Mouse (Mus musculus) forebrain, embryonic 16.5 days (tissue): ENCODE measurements around the gene Crcp. TPM values are rescaled to one million over a fixed set of nuclear protein-coding genes. Genes with fewer than 3 reads are reported as not detected.

ENCODE experiments used
- ATAC-seq: fragments of 200-750 bp; cut with Nextera tagmentation; 2 replicates; pipeline ENCODE4 v1.8.0; 2017; ENCODE audit warnings: mild to moderate bottlenecking, moderate library complexity
- H3K27ac ChIP-seq: fragments of 300-500 bp; sonication (generic); 2 replicates; pipeline ENCODE4 v1.5.1; 2014; ENCODE audit warnings: low read length, control low read depth
- H3K27me3 ChIP-seq: fragments of 300-500 bp; sonication (generic); replicated peaks from 2 replicates; pipeline ENCODE4 v1.6.1; 2014; ENCODE audit warnings: low read length; ENCODE audit not compliant: control insufficient read depth, insufficient read depth
- H3K36me3 ChIP-seq: fragments of 300-500 bp; sonication (generic); 2 replicates; pipeline ENCODE4 v1.6.1; 2014; ENCODE audit not compliant: control insufficient read depth, insufficient read depth
- H3K4me1 ChIP-seq: fragments of 300-500 bp; sonication (generic); replicated peaks from 2 replicates; pipeline ENCODE4 v1.6.1; 2014; ENCODE audit warnings: low read length; ENCODE audit not compliant: control insufficient read depth, insufficient read depth
- H3K4me2 ChIP-seq: fragments of 300-500 bp; sonication (generic); 2 replicates; pipeline ENCODE4 v1.6.1; 2014; ENCODE audit warnings: mild to moderate bottlenecking, low read length, control low read depth
- H3K4me3 ChIP-seq: fragments of 300-500 bp; sonication (generic); replicated peaks from 2 replicates; pipeline ENCODE4 v1.5.1; 2014; ENCODE audit warnings: mild to moderate bottlenecking, low read length, control low read depth
- H3K9ac ChIP-seq: fragments of 300-500 bp; sonication (generic); replicated peaks from 2 replicates; pipeline ENCODE4 v1.6.1; 2014; ENCODE audit warnings: low read depth, low read length, control low read depth
- H3K9me3 ChIP-seq: fragments of 300-500 bp; sonication (generic); 2 replicates; pipeline ENCODE4 v1.6.1; 2016; ENCODE audit warnings: low read length; ENCODE audit not compliant: control insufficient read depth
- WGBS: fragments of 180-500 bp; shearing (Covaris S2); extraction: QIAGEN DNeasy Blood & Tissue Kit; methylation state at CpG from one replicate; pipeline ENCODE4 v1.1.7; 2014; 5-methylcytosine and 5-hydroxymethylcytosine counted together
- polyA plus RNA-seq: library from polyadenylated mRNA; unstranded; fragments of >200 nt; fragmentation: Nextera tagmentation; extraction: Ambion mirVana; gene quantifications from 2 replicates; pipeline ENCODE4 v1.2.1, GENCODE M21; 2015

The Crcp gene
- polyA plus RNA-seq, 1 experiment from 2014 or later, result 81.4 TPM

- Histone ChIP-seq H3K4me2 (no peak overlapping the region), H3K9me3 (no peaks in the 10 kb centered on the region), H3K9ac (no peak overlapping the region), H3K27me3 (no peaks in the 10 kb centered on the region), H3K4me3 (no peak overlapping the region), H3K4me1 (peaks cover 7% of the 10 kb centered on the region), H3K27ac (no peak overlapping the region), H3K36me3 (peaks cover 11% of the 10 kb centered on the region)
- 87% methylated on average over 15 of the region's 15 CpGs for WGBS
- ATAC-seq, result no peak
Observed at GRCm38 (mm10) chr5:130048786-130049520, 19.9 kb downstream of the Crcp start.

- no peaks in the 10 kb centered on the region for H3K27me3 ChIP-seq
- H3K9ac ChIP-seq, result no peak overlapping the region
- peaks cover 7% of the 10 kb centered on the region for H3K4me1 ChIP-seq
- no peak overlapping the region for H3K27ac ChIP-seq
- no peak overlapping the region for H3K4me3 ChIP-seq
- ATAC-seq, result peak; percentile 47; the same call in 1 of the 2 replicates
- peaks cover 11% of the 10 kb centered on the region for H3K36me3 ChIP-seq
- H3K4me2 ChIP-seq, result no peak overlapping the region
- 54% methylated on average over 6 of the region's 6 CpGs for WGBS
- no peaks in the 10 kb centered on the region for H3K9me3 ChIP-seq
Observed at GRCm38 (mm10) chr5:130050416-130050815, 21.3 kb downstream of the Crcp start.

GRCm38 (mm10) chr5:130051073-130051860, 22.2 kb downstream of the Crcp start:
- H3K4me3 ChIP-seq, result no peak overlapping the region
- H3K9me3 ChIP-seq, result no peaks in the 10 kb centered on the region
- H3K27me3 ChIP-seq, result no peaks in the 10 kb centered on the region
- peaks cover 10% of the 10 kb centered on the region for H3K36me3 ChIP-seq
- 80% methylated on average over 15 of the region's 15 CpGs for WGBS
- H3K9ac ChIP-seq, result no peak overlapping the region
- no peak for ATAC-seq
- no peak overlapping the region for H3K27ac ChIP-seq
- no peak overlapping the region for H3K4me2 ChIP-seq
- peaks cover 7% of the 10 kb centered on the region for H3K4me1 ChIP-seq

- 64% methylated on average over 5 of the region's 5 CpGs for WGBS
- no peak overlapping the region for H3K9ac ChIP-seq
- H3K9me3 ChIP-seq, result no peaks in the 10 kb centered on the region
- H3K27ac ChIP-seq, result no peak overlapping the region
- H3K36me3 ChIP-seq, result peaks cover 2% of the 10 kb centered on the region; the same call in 1 of the 2 replicates
- no peaks in the 10 kb centered on the region for H3K27me3 ChIP-seq
- no peak for ATAC-seq
- H3K4me1 ChIP-seq, result peaks cover 7% of the 10 kb centered on the region
- H3K4me2 ChIP-seq, result no peak overlapping the region
- H3K4me3 ChIP-seq, result no peak overlapping the region
Observed at GRCm38 (mm10) chr5:130052510-130052909, 23.4 kb downstream of the Crcp start.

- no peak for ATAC-seq
- Histone ChIP-seq H3K27me3 (no peaks in the 10 kb centered on the region), H3K4me1 (peaks cover 7% of the 10 kb centered on the region), H3K4me3 (no peak overlapping the region), H3K36me3 (peaks cover 2% of the 10 kb centered on the region; the same call in 1 of the 2 replicates), H3K9me3 (no peaks in the 10 kb centered on the region), H3K27ac (no peak overlapping the region), H3K9ac (no peak overlapping the region), H3K4me2 (no peak overlapping the region)
- WGBS, result 94% methylated on average over 6 of the region's 6 CpGs
Observed at GRCm38 (mm10) chr5:130052955-130053354, 23.9 kb downstream of the Crcp start.

GRCm38 (mm10) chr5:130055688-130056087, 26.6 kb downstream of the Crcp start:
- no peak overlapping the region for H3K4me2 ChIP-seq
- no peak for ATAC-seq
- 98% methylated on average over 4 of the region's 4 CpGs for WGBS
- no peak overlapping the region for H3K4me3 ChIP-seq
- H3K27me3 ChIP-seq, result no peaks in the 10 kb centered on the region
- H3K27ac ChIP-seq, result no peak overlapping the region
- 0 out of 2 replicates have a peak, but pooled peaks cover 3% of the 10 kb centered on the region for H3K36me3 ChIP-seq
- no peak overlapping the region for H3K9ac ChIP-seq
- peaks cover 2% of the 10 kb centered on the region for H3K4me1 ChIP-seq
- H3K9me3 ChIP-seq, result no peaks in the 10 kb centered on the region

- Histone ChIP-seq H3K36me3 (0 out of 2 replicates have a peak, but pooled peaks cover 3% of the 10 kb centered on the region), H3K4me1 (no peaks in the 10 kb centered on the region)
- no peak for ATAC-seq
Observed at GRCm38 (mm10) chr5:130056303-130056702, 27.2 kb downstream of the Crcp start.

GRCm38 (mm10) chr5:130059413-130060328, 30.6 kb downstream of the Crcp start:
- H3K4me2 ChIP-seq, result no peak overlapping the region
- H3K4me3 ChIP-seq, result no peak overlapping the region
- WGBS, result 79% methylated on average over 12 of the region's 12 CpGs
- H3K27me3 ChIP-seq, result no peaks in the 10 kb centered on the region
- H3K36me3 ChIP-seq, result 0 out of 2 replicates have a peak, but pooled peaks cover 3% of the 10 kb centered on the region
- no peak overlapping the region for H3K9ac ChIP-seq
- H3K27ac ChIP-seq, result no peak overlapping the region
- ATAC-seq, result no peak
- no peaks in the 10 kb centered on the region for H3K9me3 ChIP-seq
- no peaks in the 10 kb centered on the region for H3K4me1 ChIP-seq

More at GRCm38 (mm10) chr5:130056303-130056702, 27.2 kb downstream of the Crcp start:
- no peak overlapping the region for H3K27ac ChIP-seq
- H3K9me3 ChIP-seq, result no peaks in the 10 kb centered on the region
- WGBS, result 98% methylated on average over 2 of the region's 2 CpGs
- H3K4me2 ChIP-seq, result no peak overlapping the region
- no peak overlapping the region for H3K4me3 ChIP-seq
- H3K27me3 ChIP-seq, result no peaks in the 10 kb centered on the region
- no peak overlapping the region for H3K9ac ChIP-seq

GRCm38 (mm10) chr5:130060329-130060665, 31.2 kb downstream of the Crcp start:
- no peaks in the 10 kb centered on the region for H3K4me1 ChIP-seq
- WGBS, result 92% methylated on average over 4 of the region's 4 CpGs
- no peaks in the 10 kb centered on the region for H3K27me3 ChIP-seq
- no peak overlapping the region for H3K4me2 ChIP-seq
- no peaks in the 10 kb centered on the region for H3K9me3 ChIP-seq
- H3K27ac ChIP-seq, result no peak overlapping the region
- no peak overlapping the region for H3K9ac ChIP-seq
- no peak overlapping the region for H3K4me3 ChIP-seq
- 0 out of 2 replicates have a peak, but pooled peaks cover 3% of the 10 kb centered on the region for H3K36me3 ChIP-seq
- no peak for ATAC-seq
